8 mouse cellular contexts compared by ENCODE assay signal in the genomic region with DNA sequence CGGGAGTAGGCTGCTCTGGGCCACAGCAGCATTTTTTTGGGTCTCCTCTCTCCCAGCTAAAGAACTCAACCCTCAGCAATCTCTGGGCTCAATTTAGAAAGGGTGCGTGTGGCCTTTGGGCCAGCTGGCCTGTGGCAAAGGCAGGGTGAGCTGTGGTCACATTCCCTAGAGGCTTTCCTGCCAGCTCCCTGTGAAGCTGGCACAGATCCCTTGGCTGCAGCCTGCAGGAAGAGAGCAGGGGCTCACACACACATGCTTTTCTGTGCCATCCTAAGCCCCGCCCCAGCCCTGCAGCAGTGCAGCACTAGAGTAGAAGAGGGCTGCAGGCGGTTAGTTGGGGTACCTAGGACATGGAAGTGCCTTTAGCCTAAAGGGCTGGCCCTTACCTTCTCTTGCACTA. TPM values are rescaled to one million over a fixed set of nuclear protein-coding genes. Genes with fewer than 3 reads are reported as not detected.
DNase-seq lines count a peak whose midpoint lies in the region; ATAC-seq lines count a peak whose summit lies in the region.

No protein-coding gene starts in this region.

- no peaks in the 10 kb centered on the region for H3K9me3 ChIP-seq in heart, embryonic 12.5 days (replicated peaks)
- H3K9me3 ChIP-seq in neural tube, embryonic 13.5 days, result no peaks in the 10 kb centered on the region
- H3K9me3 ChIP-seq in neural tube, embryonic 15.5 days (replicated peaks), result no peaks in the 10 kb centered on the region
- H3K9me3 ChIP-seq in forebrain, embryonic 16.5 days (ENCODE audit: control insufficient read depth, low read length), result no peaks in the 10 kb centered on the region
- no peaks in the 10 kb centered on the region for H3K9me3 ChIP-seq in limb, embryonic 15.5 days

- WGBS in heart, embryonic 12.5 days, result 63% methylated on average over 4 of the region's 4 CpGs
- WGBS in neural tube, embryonic 13.5 days, result 67% methylated on average over 4 of the region's 4 CpGs
- 73% methylated on average over 4 of the region's 4 CpGs for WGBS in neural tube, embryonic 15.5 days
- WGBS in forebrain, embryonic 16.5 days, result 36% methylated on average over 4 of the region's 4 CpGs
- WGBS in limb, embryonic 15.5 days, result 71% methylated on average over 4 of the region's 4 CpGs

- peak; percentile 96 for DNase-seq in heart, adult 11 months
- no peak for DNase-seq in ovary, adult 18-20 months (ENCODE audit: low spot score)

- peaks cover 86% of the 10 kb centered on the region for H3K27me3 ChIP-seq in heart, embryonic 12.5 days (replicated peaks)
- peaks cover 76% of the 10 kb centered on the region for H3K27me3 ChIP-seq in neural tube, embryonic 13.5 days
- H3K27me3 ChIP-seq in neural tube, embryonic 15.5 days (replicated peaks), result peaks cover 65% of the 10 kb centered on the region
- peaks cover 5% of the 10 kb centered on the region; the same call in 1 of the 2 replicates for H3K27me3 ChIP-seq in forebrain, embryonic 16.5 days (replicated peaks; ENCODE audit: control insufficient read depth, insufficient read depth, low read length)
- H3K27me3 ChIP-seq in limb, embryonic 15.5 days, result peaks cover 42% of the 10 kb centered on the region

- H3K4me2 ChIP-seq in heart, embryonic 12.5 days, result no peak overlapping the region
- no peak overlapping the region for H3K4me2 ChIP-seq in neural tube, embryonic 13.5 days
- no peak overlapping the region for H3K4me2 ChIP-seq in neural tube, embryonic 15.5 days
- H3K4me2 ChIP-seq in forebrain, embryonic 16.5 days (ENCODE audit: low read length), result no peak overlapping the region
- H3K4me2 ChIP-seq in limb, embryonic 15.5 days, result no peak overlapping the region

- no peaks in the 10 kb centered on the region for H3K36me3 ChIP-seq in heart, embryonic 12.5 days
- no peaks in the 10 kb centered on the region for H3K36me3 ChIP-seq in neural tube, embryonic 13.5 days
- H3K36me3 ChIP-seq in neural tube, embryonic 15.5 days, result no peaks in the 10 kb centered on the region
- H3K36me3 ChIP-seq in forebrain, embryonic 16.5 days (ENCODE audit: control insufficient read depth, insufficient read depth), result no peaks in the 10 kb centered on the region
- H3K36me3 ChIP-seq in limb, embryonic 15.5 days, result no peaks in the 10 kb centered on the region

- no peak overlapping the region for H3K9ac ChIP-seq in heart, embryonic 12.5 days
- no peak overlapping the region for H3K9ac ChIP-seq in neural tube, embryonic 13.5 days
- no peak overlapping the region for H3K9ac ChIP-seq in neural tube, embryonic 15.5 days (replicated peaks)
- H3K9ac ChIP-seq in forebrain, embryonic 16.5 days (replicated peaks; ENCODE audit: low read depth, low read length), result no peak overlapping the region
- no peak overlapping the region for H3K9ac ChIP-seq in limb, embryonic 15.5 days

- no peak overlapping the region for H3K4me3 ChIP-seq in heart, embryonic 12.5 days
- H3K4me3 ChIP-seq in neural tube, embryonic 13.5 days, result no peak overlapping the region
- H3K4me3 ChIP-seq in neural tube, embryonic 15.5 days (replicated peaks), result no peak overlapping the region
- no peak overlapping the region for H3K4me3 ChIP-seq in forebrain, embryonic 16.5 days (replicated peaks; ENCODE audit: low read length)
- H3K4me3 ChIP-seq in limb, embryonic 15.5 days, result no peak overlapping the region

- no peak overlapping the region for H3K27ac ChIP-seq in heart, embryonic 12.5 days (ENCODE audit: poor library complexity, severe bottlenecking)
- H3K27ac ChIP-seq in neural tube, embryonic 13.5 days (replicated peaks), result no peak overlapping the region
- H3K27ac ChIP-seq in neural tube, embryonic 15.5 days (replicated peaks), result no peak overlapping the region
- no peak overlapping the region for H3K27ac ChIP-seq in forebrain, embryonic 16.5 days (ENCODE audit: low read length)
- 0 out of 2 replicates have a peak overlapping the region, but pooled peaks have one; percentile 75 for H3K27ac ChIP-seq in limb, embryonic 15.5 days

- no peak for ATAC-seq in heart, embryonic 12.5 days (ENCODE audit: insufficient number of reproducible peaks, low FRiP score)
- ATAC-seq in neural tube, embryonic 13.5 days (ENCODE audit: low read depth), result peak; percentile 25; the same call in 1 of the 2 replicates
- no peak for ATAC-seq in neural tube, embryonic 15.5 days (ENCODE audit: low FRiP score)
- ATAC-seq in forebrain, embryonic 16.5 days, result peak; percentile 63
- no peak for ATAC-seq in limb, embryonic 15.5 days (ENCODE audit: insufficient number of reproducible peaks, low FRiP score, low TSS enrichment, low read depth)
- no peak for ATAC-seq in monocyte, adult 5-6 weeks (replicated peaks; ENCODE audit: insufficient number of reproducible peaks, low FRiP score, low TSS enrichment, poor library complexity, severe bottlenecking)

- peaks cover 8% of the 10 kb centered on the region for H3K4me1 ChIP-seq in heart, embryonic 12.5 days (replicated peaks)
- H3K4me1 ChIP-seq in neural tube, embryonic 13.5 days (replicated peaks), result peaks cover 6% of the 10 kb centered on the region; the same call in 1 of the 2 replicates
- H3K4me1 ChIP-seq in neural tube, embryonic 15.5 days, result no peaks in the 10 kb centered on the region
- peaks cover 14% of the 10 kb centered on the region for H3K4me1 ChIP-seq in forebrain, embryonic 16.5 days (replicated peaks; ENCODE audit: control insufficient read depth, insufficient read depth, low read length)
- H3K4me1 ChIP-seq in limb, embryonic 15.5 days, result peaks cover 29% of the 10 kb centered on the region

RNA-seq across cellular contexts. Expression of a gene that starts 38.7 kb away (rescaled TPM):
- 108 and 109 TPM in 2 replicates for polyA plus RNA-seq in heart, embryonic 12.5 days (2016; fragmentation: Nextera tagmentation; extraction: Ambion mirVana)
- 321 and 339 TPM in 2 replicates for polyA plus RNA-seq in neural tube, embryonic 13.5 days (2015; fragmentation: Nextera tagmentation; extraction: Ambion mirVana)
- polyA plus RNA-seq in neural tube, embryonic 15.5 days (2015; fragmentation: Nextera tagmentation; extraction: Ambion mirVana), result 313 and 347 TPM in 2 replicates
- polyA plus RNA-seq in forebrain, embryonic 16.5 days (2015; fragmentation: Nextera tagmentation; extraction: Ambion mirVana), result 408 and 409 TPM in 2 replicates
- polyA plus RNA-seq in limb, embryonic 15.5 days (2015; fragmentation: Nextera tagmentation; extraction: Ambion mirVana), result 153 and 167 TPM in 2 replicates
- total RNA-seq in monocyte, adult 5-6 weeks (2017), result 24.7 to 42.9 TPM (median 36.5 TPM) in 3 replicates

Comparison
In these comparisons a context has a peak if more than half of its experiments do, and no peak if none do; other contexts are left out.
1. ATAC-seq: peak in neural tube, embryonic 13.5 days (single experiment) and forebrain, embryonic 16.5 days (single experiment); none in heart, embryonic 12.5 days (single experiment), neural tube, embryonic 15.5 days (single experiment), limb, embryonic 15.5 days (single experiment) and monocyte, adult 5-6 weeks (single experiment).